Mouse (Mus musculus) embryonic stem cell, embryonic (primary cell): Measurements from ENCODE around the gene Klhdc7b.

Experiments
- CTCF ChIA-PET, 4 experiments: fragments of 300-600 bp in 2 of 4; fragments of 350-600 bp in 2 of 4; sonication (Branson Sonifier 250); formaldehyde crosslinking; loops; one replicate each; lab custom pipeline; 2022; ENCODE audit warnings: inconsistent platforms in 2 of 4; lab: Charles Lee
- POLR2A ChIA-PET, 4 experiments: fragments of 300-600 bp in 2 of 4; fragments of 350-600 bp in 2 of 4; sonication (Branson Sonifier 250); formaldehyde crosslinking; loops; one replicate each; lab custom pipeline; 2022; ENCODE audit warnings: antibody characterized with exemption in 4 of 4, inconsistent platforms in 1 of 4; lab: Charles Lee

The Klhdc7b gene

GRCm38 (mm10) chr15:89428821-89429351 is 44.2 kb downstream of the Klhdc7b start:
- CTCF ChIA-PET, result interaction anchor here in 2 of 4 experiments (1.0 to 2.5 kb wide), 7 partner anchors 14 to 217 kb away, joined by 3 to 18 read pairs (median 3); partner anchors contain the start of genes Mapk8ip2 (in 1 of the 2), Ppp6r2 (in 1 of the 2) and Sco2 (in 1 of the 2)
- POLR2A ChIA-PET, result interaction anchor here in 3 of 4 experiments (0.6 to 3.6 kb wide), 44 partner anchors 9 to 803 kb away, joined by 3 to 50 read pairs (median 4); partner anchors contain the start of genes Lmf2 (in 3 of the 3), Ncaph2 (in 3 of the 3), Adm2 (in 2 of the 3) and Odf3b (in 2 of the 3)

- ChIA-PET POLR2A (interaction anchor here in 3 of 4 experiments (0.5 to 3.6 kb wide), 65 partner anchors 10 to 804 kb away, joined by 3 to 50 read pairs (median 4); partner anchors contain the start of genes Lmf2 (in 3 of the 3), Ncaph2 (in 3 of the 3), Adm2 (in 2 of the 3) and Arsa (in 2 of the 3)), CTCF (interaction anchor here (0.6 to 2.5 kb wide), 17 partner anchors 10 to 593 kb away, joined by 3 to 18 read pairs (median 3); partner anchors contain the start of genes Sco2 (in 3 of the 4), Arsa (in 1 of the 4), Mapk8ip2 (in 1 of the 4) and Odf3b (in 1 of the 4))
These were observed 44.9 kb downstream of the Klhdc7b start, which contains the start of the genes C730034F03Rik, Gm44502 and Chkb for GRCm38 (mm10) chr15:89429352-89430221. TSS of gene C730034F03Rik (plus strand) at chr15:89429589. TSS of gene Gm44502 (minus strand) at chr15:89429696. TSS of gene Chkb (minus strand) at chr15:89429908.

GRCm38 (mm10) chr15:89430341-89430740 is 45.6 kb downstream of the Klhdc7b start:
- ChIA-PET CTCF (interaction anchor here in 3 of 4 experiments (0.6 to 2.5 kb wide), 14 partner anchors 11 to 685 kb away, joined by 3 to 18 read pairs (median 4); partner anchors contain the start of genes Sco2 (in 3 of the 3), Arsa (in 1 of the 3), Mapk8ip2 (in 1 of the 3) and Odf3b (in 1 of the 3)), POLR2A (interaction anchor here in 3 of 4 experiments (0.6 to 3.6 kb wide), 38 partner anchors 9 to 722 kb away, joined by 3 to 50 read pairs (median 4); partner anchors contain the start of genes Lmf2 (in 2 of the 3), Ncaph2 (in 2 of the 3), Sco2 (in 2 of the 3) and Tymp (in 2 of the 3))

- POLR2A ChIA-PET, result interaction anchor here in 3 of 4 experiments (0.6 to 3.6 kb wide), 15 partner anchors 10 to 644 kb away, joined by 3 to 50 read pairs (median 5); partner anchors contain the start of genes Sco2 (in 2 of the 3), Lmf2 (in 1 of the 3), Mapk11 (in 1 of the 3) and Ncaph2 (in 1 of the 3)
- CTCF ChIA-PET, result interaction anchor here in 3 of 4 experiments (0.6 to 2.5 kb wide), 8 partner anchors 45 to 685 kb away, joined by 3 to 18 read pairs (median 4); partner anchors contain the start of genes Sco2 (in 2 of the 3) and Arsa (in 1 of the 3)
These were observed 46.1 kb downstream of the Klhdc7b start for GRCm38 (mm10) chr15:89430771-89431170.

GRCm38 (mm10) chr15:89431271-89431670 is 46.6 kb downstream of the Klhdc7b start:
- POLR2A ChIA-PET, result interaction anchor here in 3 of 4 experiments (0.6 to 3.6 kb wide), 11 partner anchors 10 to 727 kb away, joined by 3 to 50 read pairs (median 4); partner anchors contain the start of gene Sco2 (in 1 of the 3)
- CTCF ChIA-PET, result interaction anchor here in 2 of 4 experiments (0.7 to 2.5 kb wide), 3 partner anchors 58 to 506 kb away, joined by 3 to 18 read pairs (median 6); partner anchors contain the start of gene Sco2 (in 1 of the 2)

- ChIA-PET CTCF (no interaction called here), POLR2A (interaction anchor here in 3 of 4 experiments (0.6 to 3.6 kb wide), 3 partner anchors 53 to 727 kb away, joined by 4 to 50 read pairs (median 5); partner anchors contain the start of gene Sco2 (in 1 of the 3))
These were observed 47.1 kb downstream of the Klhdc7b start for GRCm38 (mm10) chr15:89431806-89432205.

- ChIA-PET POLR2A (interaction anchor here in 2 of 4 experiments (0.5 kb wide), 2 partner anchors 15 to 709 kb away, joined by 3 to 4 read pairs; no protein-coding TSS in a partner anchor), CTCF (interaction anchor here in 1 of 4 experiments (1.1 kb wide), 1 partner anchor 43 kb away, joined by 3 read pairs; no protein-coding TSS in a partner anchor)
These were observed 48.2 kb downstream of the Klhdc7b start for GRCm38 (mm10) chr15:89432946-89433345.

GRCm38 (mm10) chr15:89434136-89434535 is 49.4 kb downstream of the Klhdc7b start:
- CTCF ChIA-PET, result interaction anchor here in 1 of 4 experiments (0.8 kb wide), 1 partner anchor 41 kb away, joined by 3 read pairs; no protein-coding TSS in a partner anchor
- POLR2A ChIA-PET, result interaction anchor here in 3 of 4 experiments (0.6 to 1.1 kb wide), 3 partner anchors 8 to 135 kb away, joined by 3 read pairs; partner anchors contain the start of gene Cpt1b (in 1 of the 3)

GRCm38 (mm10) chr15:89435878-89436277 is 51.2 kb downstream of the Klhdc7b start:
- ChIA-PET CTCF (no interaction called here), POLR2A (no interaction called here)
